Mouse (Mus musculus) bone marrow, adult 2 months (tissue): ENCODE measurements around the gene Hectd3. TPM values are rescaled to one million over a fixed set of nuclear protein-coding genes. Genes with fewer than 3 reads are reported as not detected.

ENCODE experiments used
- H3K27ac ChIP-seq: fragments of 200-500 bp; 2 replicates; pipeline ENCODE4 v1.5.1; 2012; ENCODE audit warnings: low read depth, mild to moderate bottlenecking, control low read depth, inconsistent platforms, low read length; ENCODE audit not compliant: control insufficient read depth, poor library complexity, insufficient read depth
- H3K4me1 ChIP-seq: fragments of 200-500 bp; 2 replicates; pipeline ENCODE4 v1.6.1; 2011; ENCODE audit warnings: low read length; ENCODE audit not compliant: control insufficient read depth, insufficient read depth
- H3K4me3 ChIP-seq: fragments of 200-500 bp; replicated peaks from 2 replicates; pipeline ENCODE3; 2011; ENCODE audit warnings: mild to moderate bottlenecking, low read depth, low read length, control low read depth; ENCODE audit not compliant: control insufficient read depth
- CTCF ChIP-seq: fragments of 200-500 bp; IDR thresholded peaks from 2 replicates; pipeline ENCODE4 v1.5.1; 2011; ENCODE audit warnings: low read length, control low read depth; ENCODE audit not compliant: control insufficient read depth, insufficient read depth
- POLR2A ChIP-seq: fragments of 200-500 bp; IDR thresholded peaks from 2 replicates; pipeline ENCODE4 v1.6.1; 2011; ENCODE audit warnings: low read depth, mild to moderate bottlenecking, control low read depth, low read length, borderline replicate concordance; ENCODE audit not compliant: control insufficient read depth
- whole genome bisulfite sequencing: fragments of 180-500 bp; shearing (Covaris S2); methylation state at CpG from one replicate; pipeline ENCODE4 v1.1.7; 2018; 5-methylcytosine and 5-hydroxymethylcytosine counted together
- polyA plus RNA-seq: library from polyadenylated mRNA; stranded (reverse); fragments of >200 nt; gene quantifications from 2 replicates; pipeline ENCODE4 v1.2.4, GENCODE M21; 2011; ENCODE audit warnings: low replicate concordance; ENCODE audit not compliant: missing spikeins, insufficient read depth, insufficient read length

The Hectd3 gene
- polyA plus RNA-seq, 1 experiment: 18.7 TPM

DNA sequence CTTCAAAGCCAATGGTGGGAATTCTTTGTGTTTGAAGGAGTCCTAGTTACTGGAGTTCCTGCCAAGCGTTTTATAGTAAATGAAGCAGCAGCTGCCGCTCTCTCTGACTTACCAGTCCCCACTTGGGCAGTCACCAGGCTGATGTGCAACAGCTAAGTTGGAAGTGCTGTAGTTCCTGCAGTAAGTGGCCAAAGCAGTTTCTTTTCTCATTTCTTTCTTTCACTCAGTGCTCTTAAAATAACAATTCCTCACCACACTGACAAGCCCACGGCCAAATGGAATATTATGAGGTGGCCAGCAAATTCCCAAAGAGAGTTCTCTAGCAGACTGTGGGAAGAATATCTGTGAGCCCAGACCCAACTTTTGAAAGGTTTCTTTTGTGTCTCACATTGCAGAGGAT is 11.9 kb downstream of the Hectd3 start:
- H3K4me1 ChIP-seq: no peaks in the 10 kb centered on the region
- no peak overlapping the region for H3K4me3 ChIP-seq
- 75% methylated on average over 3 of the region's 3 CpGs for WGBS
- TF ChIP-seq CTCF (no peak), POLR2A (no peak)
- no peak overlapping the region for H3K27ac ChIP-seq

DNA sequence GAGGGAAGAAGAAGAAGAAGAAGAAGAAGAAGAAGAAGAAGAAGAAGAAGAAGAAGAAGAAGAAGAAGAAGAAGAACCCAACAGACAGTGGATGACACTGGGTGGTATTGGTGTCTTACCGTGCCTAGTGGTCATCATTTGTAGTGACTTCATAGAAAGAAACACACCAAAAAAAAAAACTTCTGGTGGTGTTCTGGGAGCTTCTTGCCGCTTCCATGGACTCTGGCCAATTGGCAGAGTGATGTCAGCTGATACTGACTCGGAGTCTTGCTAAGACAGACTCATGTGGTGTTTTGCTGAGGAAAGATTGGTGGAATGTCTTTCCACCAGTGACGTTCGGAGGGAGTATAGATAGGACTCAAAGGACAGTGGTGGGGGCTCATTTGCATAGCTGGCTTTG is 15.1 kb downstream of the Hectd3 start:
- Histone ChIP-seq H3K27ac (no peak overlapping the region), H3K4me3 (no peak overlapping the region), H3K4me1 (no peaks in the 10 kb centered on the region)
- 81% methylated on average over 5 of the region's 5 CpGs for WGBS
- TF ChIP-seq CTCF: no peak
- TF ChIP-seq POLR2A: no peak

DNA sequence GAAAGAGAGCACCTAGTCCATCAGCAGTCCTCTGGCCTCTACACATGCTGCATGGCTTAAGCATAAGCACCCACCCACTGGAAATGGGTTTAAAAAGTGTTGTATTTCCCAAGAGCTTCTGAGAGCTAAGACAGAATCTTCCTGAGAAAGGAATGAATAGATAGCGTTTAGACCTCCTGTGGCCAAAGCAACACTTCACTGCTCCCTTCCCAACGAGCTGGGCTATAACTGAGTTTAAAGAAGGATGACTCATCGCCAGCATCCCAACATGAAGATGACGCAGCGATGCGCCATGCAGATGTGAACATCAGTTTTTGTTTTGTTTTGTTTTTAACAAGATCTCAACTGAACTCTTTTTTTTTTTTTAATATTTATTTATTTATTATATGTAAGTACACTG is 18.5 kb downstream of the Hectd3 start:
- Histone ChIP-seq H3K4me3 (no peak overlapping the region), H3K27ac (no peak overlapping the region), H3K4me1 (no peaks in the 10 kb centered on the region)
- no peak for TF ChIP-seq CTCF
- TF ChIP-seq POLR2A: no peak
- WGBS: 86% methylated on average over 6 of the region's 6 CpGs

DNA sequence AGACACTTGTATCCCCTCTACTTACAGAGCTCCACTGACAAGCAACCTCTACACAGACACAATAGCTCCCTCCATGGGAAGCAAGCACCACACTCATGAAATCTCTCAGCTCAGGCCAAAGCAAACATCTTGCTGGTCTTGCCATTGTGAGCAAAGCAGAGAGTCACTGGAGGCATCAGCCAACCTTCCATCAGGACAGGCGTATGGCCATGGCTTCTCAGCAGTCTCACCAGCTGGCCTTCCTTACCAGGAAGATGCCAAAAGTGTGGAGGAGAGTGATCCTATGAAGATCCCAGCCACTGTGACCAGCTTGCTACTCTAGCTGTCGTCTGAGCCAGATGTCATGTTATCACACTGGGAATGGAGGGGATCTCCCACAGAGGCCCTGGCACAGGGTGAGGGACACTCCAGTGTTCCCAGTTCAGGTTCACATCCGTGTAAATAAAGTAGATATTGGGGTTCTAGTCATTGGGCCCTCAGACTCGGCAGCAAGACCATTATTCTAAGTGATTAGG is 19.8 kb downstream of the Hectd3 start:
- Histone ChIP-seq H3K27ac (no peak overlapping the region), H3K4me1 (no peaks in the 10 kb centered on the region; the same call in 1 of the 2 replicates), H3K4me3 (no peak overlapping the region)
- WGBS: 72% methylated on average over 4 of the region's 4 CpGs
- TF ChIP-seq POLR2A: no peak
- no peak for TF ChIP-seq CTCF

DNA sequence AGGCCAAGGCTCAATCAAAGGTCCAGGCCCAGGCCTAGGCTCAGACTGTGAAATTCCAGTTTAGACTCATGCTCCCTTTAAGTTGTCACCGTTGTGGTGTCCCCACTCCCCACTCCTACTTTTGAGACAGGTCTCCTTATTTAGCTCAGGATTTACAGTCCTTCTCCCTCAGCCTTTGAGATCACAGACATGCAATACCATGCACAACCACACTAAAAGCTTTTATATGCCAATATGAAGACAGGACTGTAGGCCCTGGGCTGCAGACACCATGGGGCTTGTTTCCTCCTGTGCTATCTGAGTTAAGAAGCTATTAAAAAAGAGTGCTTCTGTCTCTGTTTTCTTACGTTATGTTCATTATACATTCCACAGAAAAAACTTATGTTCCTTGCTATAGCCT is 22.6 kb downstream of the Hectd3 start:
- H3K4me1 ChIP-seq: no peaks in the 10 kb centered on the region; the same call in 1 of the 2 replicates
- H3K27ac ChIP-seq: no peak overlapping the region
- H3K4me3 ChIP-seq: no peak overlapping the region
- no peak for TF ChIP-seq POLR2A
- no peak for TF ChIP-seq CTCF
- 84% methylated on average over 2 of the region's 2 CpGs for WGBS

DNA sequence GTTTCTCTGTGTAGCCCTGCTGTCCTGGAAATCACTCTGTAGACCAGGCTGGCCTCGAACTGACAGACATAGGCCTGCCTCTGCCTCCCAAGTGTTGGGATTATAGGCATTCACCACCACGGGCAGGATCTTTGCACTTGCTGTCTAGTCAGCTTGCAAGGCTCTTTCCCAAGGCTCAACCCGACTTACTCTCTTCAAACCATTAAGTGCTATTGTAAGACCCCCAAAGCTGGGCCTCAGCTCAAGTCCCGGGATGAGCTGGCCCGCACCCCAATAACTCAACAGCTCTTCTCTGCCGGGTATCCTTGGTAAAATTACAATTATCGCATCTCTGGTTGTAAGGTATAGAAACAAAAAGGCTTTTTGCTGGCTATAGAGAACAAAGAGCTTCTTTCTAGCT is 23.2 kb downstream of the Hectd3 start:
- TF ChIP-seq CTCF (no peak), POLR2A (no peak)
- Histone ChIP-seq H3K4me3 (no peak overlapping the region), H3K4me1 (no peaks in the 10 kb centered on the region; the same call in 1 of the 2 replicates), H3K27ac (no peak overlapping the region)
- WGBS: 84% methylated on average over 7 of the region's 7 CpGs

DNA sequence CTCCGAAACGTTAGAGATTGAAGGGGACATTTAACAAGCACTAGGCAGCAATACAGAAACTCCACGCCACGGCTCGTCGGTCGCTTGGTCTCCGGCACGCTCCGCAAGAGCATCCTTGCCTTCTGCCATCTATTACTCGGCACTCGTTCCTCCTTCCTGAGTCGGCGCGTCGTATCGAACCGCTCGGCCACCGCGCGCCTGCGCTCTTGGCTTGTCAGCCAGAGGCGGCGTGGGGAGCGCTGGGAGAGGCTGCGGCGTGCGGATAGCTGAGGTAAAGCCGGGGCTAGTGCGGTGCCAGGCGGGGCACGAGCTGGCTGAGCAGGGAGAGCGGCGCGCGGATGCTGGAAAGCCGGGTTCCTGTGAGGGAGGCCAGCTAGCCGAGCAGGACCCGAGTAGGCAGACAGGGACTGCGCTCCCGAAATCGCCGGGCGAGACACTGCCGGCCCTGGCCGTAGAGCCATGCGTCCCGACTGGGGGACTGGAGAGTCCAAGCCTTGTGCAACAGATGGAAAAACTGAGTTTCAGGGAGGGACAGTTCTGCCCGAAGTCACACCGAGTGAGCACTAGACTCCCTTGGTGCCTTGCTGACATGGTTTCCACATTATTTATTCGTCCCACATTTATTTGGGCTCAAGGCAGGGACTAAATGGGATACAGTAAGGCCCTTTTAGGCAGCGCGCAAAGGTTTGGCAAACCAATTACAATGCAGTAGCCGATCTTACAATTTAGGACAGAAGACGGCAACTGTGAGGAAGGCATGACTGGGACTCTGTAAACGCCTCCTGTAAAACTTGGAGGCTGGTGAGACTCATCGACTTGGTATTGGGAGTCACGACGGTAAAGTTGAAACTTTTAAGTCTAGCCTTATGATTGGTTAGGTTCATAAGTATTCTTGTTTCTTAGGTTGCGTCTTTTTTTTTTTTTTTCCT is 24.4 kb downstream of the Hectd3 start, which contains the start of gene Eif2b3:
Gene Eif2b3 (plus strand): TSS at position 197 of the 929 bp plus-strand sequence.
- under 1% methylated on average over 61 of the region's 61 CpGs for WGBS
- no peaks in the 10 kb centered on the region; the same call in 1 of the 2 replicates for H3K4me1 ChIP-seq
- H3K27ac ChIP-seq: peak within 1 kb of the TSS; percentile 34; the same call in 1 of the 2 replicates
- peak within 1 kb of the TSS; percentile 87 for H3K4me3 ChIP-seq
- TF ChIP-seq CTCF (no peak), POLR2A (peak; percentile 75)

DNA sequence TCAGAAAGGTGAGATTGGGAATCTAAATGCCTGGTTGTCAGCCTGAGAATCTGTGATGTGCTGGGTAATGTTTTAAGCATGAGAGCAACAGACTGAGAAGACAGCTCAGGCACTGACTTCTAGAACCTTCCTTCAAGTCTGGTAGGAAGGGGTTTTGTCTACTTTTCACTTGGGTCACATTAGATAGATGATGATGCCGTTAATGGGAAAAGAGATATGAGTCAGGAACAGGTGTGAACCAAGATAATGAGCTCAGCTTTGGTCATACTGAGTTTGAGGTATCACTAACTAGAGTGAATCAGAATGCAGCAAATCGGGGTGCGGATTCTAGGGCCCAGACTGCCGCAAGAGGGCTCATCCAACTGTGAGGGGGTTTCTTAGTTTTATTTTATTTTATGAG is 28.4 kb downstream of the Hectd3 start:
- no peaks in the 10 kb centered on the region; the same call in 1 of the 2 replicates for H3K4me1 ChIP-seq
- TF ChIP-seq POLR2A (no peak), CTCF (no peak)
- H3K27ac ChIP-seq: no peak overlapping the region
- no peak overlapping the region for H3K4me3 ChIP-seq
- 87% methylated on average over 4 of the region's 4 CpGs for WGBS
